Mouse (Mus musculus) adrenal gland, postnatal 25 days (tissue): ENCODE data around the gene E2f8. TPM values are rescaled to one million over a fixed set of nuclear protein-coding genes. Genes with fewer than 3 reads are reported as not detected.

Experiments used
- total RNA-seq: library from RNA; stranded (reverse); gene quantifications from 2 replicates; pipeline ENCODE4 v1.2.3, GENCODE M21; 2021

The E2f8 gene
- total RNA-seq, 1 experiment from 2014 or later = 3.6 TPM

Other genes starting within 250 kb of the E2f8 start
- not detected in 2 replicates for gene Mrgprb3, start 237.8 kb downstream of the E2f8 start, total RNA-seq
- 8.2 and 9.7 TPM in 2 replicates for gene Zdhhc13, start 92.6 kb downstream of the E2f8 start, total RNA-seq
- gene Csrp3, start 33.6 kb downstream of the E2f8 start, total RNA-seq = not detected in 2 replicates
- 9.8 and 11.6 TPM in 2 replicates for gene Nav2, start 27.1 kb upstream of the E2f8 start, total RNA-seq